Mouse (Mus musculus) cerebellum, adult 11 months (tissue): ENCODE data around the gene Rbm24.

Source experiments
- DNase-seq: peaks from one replicate; pipeline ENCODE4 v3.0.0; 2022

Gene Rbm24

DNA sequence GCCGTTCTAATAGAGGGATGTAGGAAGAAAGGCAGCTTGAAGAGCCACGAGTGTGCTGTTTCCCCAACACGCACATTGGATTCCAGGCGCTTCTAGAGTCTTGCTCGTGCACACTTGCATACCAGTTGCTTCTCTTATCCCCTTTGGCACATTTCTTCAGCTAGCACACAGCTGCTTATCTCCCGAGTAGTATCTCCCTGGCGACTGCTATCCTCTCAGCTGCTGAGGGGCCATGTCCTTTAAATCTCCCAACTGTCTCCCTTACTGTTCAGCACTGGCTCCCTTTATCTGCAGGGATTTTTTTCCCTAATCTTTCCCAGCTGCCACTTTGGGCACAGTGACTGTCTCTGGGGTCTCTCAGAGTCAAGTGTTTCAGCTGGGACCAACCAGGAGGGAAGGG lies 25.8 kb downstream of the Rbm24 start:
- DNase-seq, result no peak

DNA sequence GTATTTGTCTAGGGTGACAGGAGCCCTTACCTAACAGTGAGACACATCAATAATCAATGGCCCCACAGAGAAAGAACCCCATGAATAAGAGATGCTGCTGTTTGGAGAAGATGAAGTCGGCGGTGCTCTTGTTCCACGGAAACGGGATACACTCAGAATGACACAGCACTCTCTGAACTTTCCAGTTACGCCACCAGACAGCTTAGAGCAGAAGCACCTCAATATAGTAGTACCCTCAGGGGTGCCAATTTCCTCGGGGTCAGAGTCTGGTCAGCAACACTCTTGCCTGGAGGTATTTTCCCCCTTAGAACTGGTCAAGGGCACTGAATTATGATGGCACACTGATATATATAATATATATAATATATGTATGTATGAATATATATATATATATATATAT lies 27.8 kb downstream of the Rbm24 start:
- no peak for DNase-seq

DNA sequence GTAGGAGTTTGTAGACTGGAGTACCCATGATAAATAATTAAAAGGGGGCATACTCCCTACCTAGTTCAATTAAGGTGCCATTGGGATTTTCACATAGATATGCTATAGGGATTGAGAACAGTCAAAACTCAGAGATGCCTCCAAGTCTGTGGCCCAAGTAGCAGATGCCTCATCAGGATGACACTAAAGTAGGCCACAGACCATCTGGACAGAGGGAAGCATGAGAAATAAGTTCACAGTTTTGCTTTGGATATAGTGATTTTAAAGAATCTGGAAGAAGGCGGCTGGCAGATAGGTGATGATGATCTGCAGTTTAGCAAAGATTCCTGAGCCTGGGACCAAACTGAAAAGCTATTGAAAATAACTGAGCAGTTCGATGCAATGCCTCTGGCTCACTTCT lies 30.0 kb downstream of the Rbm24 start:
- DNase-seq, result no peak

DNA sequence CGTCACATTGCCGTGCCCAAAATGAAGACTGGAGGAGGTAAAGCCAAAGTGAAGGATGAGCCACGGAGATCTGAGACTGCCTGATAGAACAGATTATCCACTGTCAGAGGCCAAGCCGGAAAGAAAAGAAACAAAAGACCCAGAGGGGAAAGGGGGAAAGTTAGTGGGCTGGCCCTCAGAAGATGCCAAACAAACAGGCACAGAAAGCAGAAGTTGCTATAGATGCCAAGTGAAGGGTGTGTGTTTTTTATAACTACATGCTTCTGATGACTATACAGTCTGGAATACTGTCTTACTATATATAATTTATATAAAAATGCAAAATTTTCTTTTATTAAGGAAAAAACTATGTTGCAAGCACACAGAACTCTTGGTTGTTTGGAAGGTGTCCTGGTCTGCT lies 31.7 kb downstream of the Rbm24 start:
- DNase-seq, result no peak

DNA sequence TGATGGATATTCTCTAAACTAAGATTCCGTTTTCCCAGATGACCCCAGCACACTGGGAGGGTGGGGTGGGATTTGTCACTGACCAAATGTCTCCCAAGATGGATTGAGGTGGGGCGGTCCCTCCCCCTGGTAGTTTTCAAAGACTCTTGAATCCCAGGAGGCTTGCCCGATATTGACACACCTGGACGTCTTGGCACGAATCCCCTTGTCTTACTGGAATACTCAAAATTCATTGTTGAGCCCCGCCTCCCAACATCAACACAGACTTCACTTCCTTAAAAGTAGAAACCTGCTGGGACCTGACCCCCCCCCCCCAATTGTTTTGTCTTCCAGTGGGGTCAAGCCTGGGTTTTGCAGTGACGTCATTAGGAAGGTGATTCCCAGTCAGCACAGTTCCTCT lies 32.4 kb downstream of the Rbm24 start:
- DNase-seq, result no peak

DNA sequence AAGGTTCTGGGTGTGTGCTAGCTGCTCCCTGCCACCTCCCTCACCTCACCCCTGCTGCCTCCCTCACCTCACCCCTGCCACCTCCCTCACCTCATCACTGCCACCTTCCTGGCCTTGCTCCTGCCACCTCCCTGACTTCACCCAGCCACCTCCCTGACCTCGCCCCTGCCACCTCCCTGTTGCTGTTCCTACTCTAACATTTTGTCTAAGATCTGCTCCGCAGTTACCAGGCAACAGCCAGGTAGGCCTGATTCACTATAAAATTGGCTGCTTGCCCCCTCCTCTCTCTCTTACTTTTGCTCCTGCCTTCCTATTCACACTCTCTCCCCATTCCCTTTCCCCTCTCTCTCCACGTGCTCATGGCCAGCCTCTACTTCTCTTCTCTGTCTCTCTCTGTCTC lies 33.3 kb downstream of the Rbm24 start:
- no peak for DNase-seq

DNA sequence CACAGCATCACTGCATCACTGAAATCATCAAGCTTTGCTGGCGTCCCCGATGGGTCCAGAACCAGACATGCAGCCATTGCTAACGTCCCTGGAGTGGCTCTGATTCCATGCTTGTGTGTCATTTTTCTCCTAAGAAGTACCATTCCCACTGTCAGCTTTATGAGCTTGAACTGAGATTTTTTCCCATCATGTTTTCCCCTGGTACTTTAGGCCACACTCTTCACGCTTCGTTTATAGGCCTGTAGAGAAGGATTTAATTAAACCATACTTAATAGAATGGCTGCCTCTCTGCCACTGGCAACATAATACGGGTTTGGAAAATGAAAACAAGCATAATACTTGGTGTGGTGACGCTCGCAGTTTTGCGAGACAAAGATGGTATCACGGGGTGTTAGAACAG lies 41.3 kb downstream of the Rbm24 start:
- DNase-seq, result no peak

DNA sequence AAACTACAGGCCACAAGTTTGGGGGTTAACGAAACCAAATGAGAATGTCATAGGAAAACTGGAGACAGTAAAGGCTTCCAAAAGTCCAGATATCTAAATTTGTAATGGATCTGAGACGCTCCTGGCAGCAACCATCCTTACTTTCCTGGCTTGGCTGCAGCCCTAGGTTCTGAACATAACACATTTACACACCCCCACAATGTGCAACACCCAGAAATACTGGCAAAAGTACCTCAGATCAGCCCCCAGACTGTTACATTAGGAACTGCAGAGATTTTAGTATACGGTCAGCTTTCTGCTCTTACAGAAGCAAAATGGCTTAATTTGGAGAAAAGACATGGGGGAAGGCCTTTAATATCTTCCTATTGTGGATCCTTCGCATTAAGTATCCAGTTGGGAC lies 44.0 kb downstream of the Rbm24 start:
- no peak for DNase-seq

DNA sequence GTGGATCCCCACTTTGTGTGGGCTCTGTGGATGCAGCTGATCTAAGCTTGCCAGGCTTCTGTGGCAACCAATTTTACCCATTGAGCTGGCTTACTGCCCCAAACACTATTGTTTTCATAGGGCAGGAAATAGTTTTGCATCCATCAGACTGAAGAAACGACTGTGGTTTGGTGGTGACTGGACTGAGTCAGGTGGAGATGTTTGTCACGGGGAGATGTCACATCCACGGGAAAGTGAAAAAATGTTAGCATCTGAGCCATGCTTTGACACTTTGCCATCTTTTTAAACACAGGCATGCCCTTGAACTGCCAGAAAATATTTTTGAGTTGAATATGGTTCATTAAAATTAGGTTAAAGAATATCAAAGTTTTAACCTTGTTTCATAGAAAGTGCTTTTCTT lies 45.5 kb downstream of the Rbm24 start:
- no peak for DNase-seq

DNA sequence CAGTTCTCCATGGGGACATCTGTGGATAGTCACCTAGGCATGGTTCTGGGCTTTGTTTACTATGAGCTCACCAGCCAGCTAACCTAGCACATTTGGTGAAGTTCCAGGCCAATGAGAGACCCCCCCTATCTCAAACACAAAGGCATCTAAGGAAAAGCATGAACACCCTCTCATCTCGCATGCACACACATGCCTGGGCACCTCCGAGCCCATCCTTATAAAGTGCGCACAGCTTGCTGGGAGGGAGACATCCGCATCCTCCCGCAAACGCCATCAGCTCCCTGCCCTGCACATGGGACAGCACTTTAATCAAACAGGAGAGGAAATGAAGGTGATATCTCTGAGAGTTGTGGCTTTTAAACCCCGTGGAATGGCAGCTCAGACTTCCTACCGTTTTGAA lies 50.0 kb downstream of the Rbm24 start:
- no peak for DNase-seq

DNA sequence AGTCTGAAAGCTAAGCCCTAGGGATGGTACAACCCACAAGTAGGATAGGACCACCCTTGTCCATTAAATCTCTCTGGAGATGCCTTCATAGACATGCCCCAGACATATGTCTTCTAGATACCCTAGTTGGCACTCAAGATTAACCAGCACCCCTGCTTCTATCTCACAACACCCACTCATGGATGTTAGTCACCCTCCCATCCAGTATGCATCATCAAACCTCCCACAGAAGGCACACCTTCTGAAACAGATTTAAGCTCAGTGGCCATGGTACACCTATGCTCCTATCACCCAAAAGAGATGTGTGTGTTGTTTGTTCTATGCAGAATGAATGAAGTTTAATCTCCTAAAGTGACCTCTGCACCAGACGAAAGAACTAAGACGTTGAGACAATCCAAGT lies 51.3 kb downstream of the Rbm24 start:
- DNase-seq, result no peak
